Mouse (Mus musculus): Measurements from ENCODE around the gene Dbndd2. TPM values are rescaled to one million over a fixed set of nuclear protein-coding genes. Genes with fewer than 3 reads are reported as not detected.

Gene Dbndd2
- polyA plus RNA-seq, 1 experiment = 24.8 TPM

DNA sequence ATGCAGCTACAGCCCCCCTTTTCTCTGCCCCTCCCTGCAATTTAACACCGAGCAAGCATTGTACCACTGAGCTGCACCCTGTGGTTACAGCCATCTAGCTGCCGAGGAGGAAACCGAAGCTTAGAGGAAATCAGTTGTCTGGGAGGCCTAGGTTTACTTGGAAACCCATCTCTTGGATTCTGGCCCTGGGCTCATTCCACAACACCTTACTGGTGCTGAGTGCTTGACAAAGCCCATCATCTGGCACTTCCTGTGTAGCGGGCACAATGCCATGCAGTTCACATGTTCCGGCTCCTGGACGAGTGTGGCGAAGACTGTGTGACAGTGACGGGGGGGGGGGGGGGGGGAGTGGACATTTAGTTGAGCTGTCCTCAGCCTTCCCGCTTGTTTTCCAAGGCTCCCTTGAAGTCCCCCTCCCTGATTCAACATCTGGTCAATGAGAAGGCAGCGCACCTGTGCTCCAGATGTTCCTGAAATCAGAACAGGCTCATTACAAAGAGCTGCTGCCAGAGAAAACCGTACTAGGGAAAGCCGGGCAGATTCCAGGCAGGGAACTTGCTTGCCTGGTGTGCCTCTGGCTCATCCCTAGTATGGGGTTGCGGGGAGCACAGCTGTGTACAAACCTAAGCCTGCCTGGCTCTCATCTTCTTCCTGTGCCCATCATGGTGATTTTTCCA lies 33.8 kb upstream of the Dbndd2 start:
- Histone ChIP-seq H3K36me3 (ENCODE audit: control insufficient read depth, insufficient read depth, low read length) (no peaks in the 10 kb centered on the region), H3K4me3 (ENCODE audit: control insufficient read depth, insufficient read depth, low read length) (no peak overlapping the region), H3K4me1 (replicated peaks; ENCODE audit: control insufficient read depth, insufficient read depth, low read length) (0 out of 2 replicates have a peak, but pooled peaks cover 3% of the 10 kb centered on the region), H3K27me3 (ENCODE audit: control insufficient read depth, insufficient read depth, low read length) (no peaks in the 10 kb centered on the region), H3K27ac (ENCODE audit: control insufficient read depth, insufficient read depth, low read length) (no peak overlapping the region)
- DNase-seq = no peak
- WGBS = 53% methylated on average over 13 of the region's 13 CpGs
- TF ChIP-seq CTCF (IDR thresholded peaks at IDR 0.05; ENCODE audit: borderline replicate concordance, control insufficient read depth, extremely low read depth, insufficient read depth, low read length, poor library complexity) = no peak
- no peak for TF ChIP-seq POLR2A (IDR thresholded peaks at IDR 0.05; ENCODE audit: control insufficient read depth, extremely low read depth, insufficient read depth, low read length, poor library complexity)

DNA sequence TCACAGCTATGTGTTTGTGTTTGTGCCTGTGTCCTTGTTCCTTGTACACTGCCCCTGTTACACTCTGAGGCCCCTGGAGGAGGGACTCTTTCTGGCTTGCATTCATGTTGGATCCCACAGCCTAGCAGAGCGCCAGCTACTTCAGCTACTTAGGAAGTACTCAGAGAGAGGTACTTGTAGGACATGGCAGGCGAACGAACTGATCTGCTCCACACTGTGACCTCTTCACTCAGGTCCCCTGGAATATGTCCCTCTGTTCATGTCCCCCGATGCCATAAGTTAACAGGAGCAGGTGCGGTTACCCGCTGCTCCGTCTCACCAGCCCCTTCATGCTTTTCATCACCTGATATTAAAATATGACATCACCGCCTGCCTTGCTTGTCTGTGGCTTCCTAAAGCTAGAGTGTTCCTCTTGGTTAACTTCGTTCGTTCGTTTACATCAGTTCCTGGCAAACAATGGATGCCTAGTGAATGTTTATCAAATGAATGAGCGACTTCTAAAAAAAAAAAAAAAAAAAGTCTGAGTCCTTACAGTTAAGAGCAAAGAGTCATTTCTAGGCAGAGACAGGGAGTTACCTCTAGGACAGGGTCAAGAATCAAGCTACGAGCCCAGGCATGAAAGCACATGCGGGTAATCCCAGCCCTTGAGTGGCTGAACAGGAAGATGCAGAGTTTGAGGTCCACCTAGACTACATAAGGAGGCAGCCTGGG lies 32.7 kb upstream of the Dbndd2 start:
- no peaks in the 10 kb centered on the region for H3K27me3 ChIP-seq (ENCODE audit: control insufficient read depth, insufficient read depth, low read length)
- DNase-seq = no peak
- H3K4me1 ChIP-seq (replicated peaks; ENCODE audit: control insufficient read depth, insufficient read depth, low read length) = 0 out of 2 replicates have a peak, but pooled peaks cover 3% of the 10 kb centered on the region
- no peaks in the 10 kb centered on the region for H3K36me3 ChIP-seq (ENCODE audit: control insufficient read depth, insufficient read depth, low read length)
- TF ChIP-seq POLR2A (IDR thresholded peaks at IDR 0.05; ENCODE audit: control insufficient read depth, extremely low read depth, insufficient read depth, low read length, poor library complexity) (no peak), CTCF (IDR thresholded peaks at IDR 0.05; ENCODE audit: borderline replicate concordance, control insufficient read depth, extremely low read depth, insufficient read depth, low read length, poor library complexity) (no peak)
- H3K4me3 ChIP-seq (ENCODE audit: control insufficient read depth, insufficient read depth, low read length) = no peak overlapping the region
- 85% methylated on average over 14 of the region's 14 CpGs for WGBS
- no peak overlapping the region for H3K27ac ChIP-seq (ENCODE audit: control insufficient read depth, insufficient read depth, low read length)

DNA sequence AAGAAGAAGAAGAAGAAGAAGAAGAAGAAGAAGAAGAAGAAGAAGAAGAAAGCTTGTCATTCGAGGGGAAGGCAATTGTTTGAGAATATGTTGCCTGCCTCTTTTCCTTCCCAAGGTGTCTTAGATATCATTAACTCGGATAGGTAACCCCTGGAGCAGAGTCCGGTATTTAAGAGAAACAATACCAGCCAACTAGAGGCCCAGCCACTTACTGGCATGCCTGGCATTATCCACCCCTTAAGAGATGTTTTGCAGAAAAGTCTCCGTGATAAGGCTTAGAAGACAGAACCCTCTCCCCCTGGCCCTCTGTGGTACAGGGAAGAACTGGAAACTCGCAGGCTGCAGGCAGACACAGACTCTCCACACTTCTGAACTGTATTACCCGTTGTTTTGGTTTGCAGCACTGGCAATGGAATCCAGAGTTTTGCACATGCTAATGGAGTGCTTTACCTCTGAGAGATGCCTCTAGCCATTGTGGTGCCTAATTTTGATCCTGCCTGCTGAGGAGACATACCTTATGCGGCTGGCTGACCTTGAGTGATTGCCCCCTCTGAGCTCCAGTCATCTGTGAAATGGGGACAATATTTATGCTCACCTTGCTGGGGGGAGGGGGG lies 31.9 kb upstream of the Dbndd2 start:
- DNase-seq = no peak

DNA sequence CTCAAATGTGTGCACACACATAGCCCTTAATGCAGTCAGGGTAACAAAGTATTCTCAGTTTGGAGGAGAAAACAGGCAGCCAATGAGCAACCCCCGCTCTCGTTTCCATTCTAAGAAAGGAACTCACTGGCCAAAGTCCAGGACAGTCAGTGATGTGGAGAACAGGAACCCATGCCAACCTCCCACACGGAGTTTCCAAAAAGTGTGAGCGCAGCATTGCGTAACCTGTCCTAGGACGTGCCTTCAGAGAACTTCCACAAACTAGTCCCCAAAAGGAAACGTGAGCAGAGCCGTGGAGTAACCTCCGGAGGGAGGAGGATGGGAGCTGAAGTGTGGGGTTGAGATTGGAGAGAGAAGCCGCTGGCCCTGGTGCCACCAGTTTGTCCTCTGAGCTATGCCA lies 31.1 kb upstream of the Dbndd2 start:
- TF ChIP-seq CTCF (IDR thresholded peaks at IDR 0.05; ENCODE audit: borderline replicate concordance, control insufficient read depth, extremely low read depth, insufficient read depth, low read length, poor library complexity) = no peak
- TF ChIP-seq POLR2A (IDR thresholded peaks at IDR 0.05; ENCODE audit: control insufficient read depth, extremely low read depth, insufficient read depth, low read length, poor library complexity) = no peak
- Histone ChIP-seq H3K27me3 (ENCODE audit: control insufficient read depth, insufficient read depth, low read length) (no peaks in the 10 kb centered on the region), H3K4me1 (replicated peaks; ENCODE audit: control insufficient read depth, insufficient read depth, low read length) (0 out of 2 replicates have a peak, but pooled peaks cover 3% of the 10 kb centered on the region), H3K36me3 (ENCODE audit: control insufficient read depth, insufficient read depth, low read length) (no peaks in the 10 kb centered on the region), H3K4me3 (ENCODE audit: control insufficient read depth, insufficient read depth, low read length) (no peak overlapping the region), H3K27ac (ENCODE audit: control insufficient read depth, insufficient read depth, low read length) (no peak overlapping the region)
- 75% methylated on average over 10 of the region's 10 CpGs for WGBS
- no peak for DNase-seq

More for the DNA sequence above, 31.9 kb upstream of the Dbndd2 start:
- H3K4me1 ChIP-seq (replicated peaks; ENCODE audit: control insufficient read depth, insufficient read depth, low read length) = 0 out of 2 replicates have a peak, but pooled peaks cover 3% of the 10 kb centered on the region
- no peaks in the 10 kb centered on the region for H3K36me3 ChIP-seq (ENCODE audit: control insufficient read depth, insufficient read depth, low read length)
- no peak for TF ChIP-seq POLR2A (IDR thresholded peaks at IDR 0.05; ENCODE audit: control insufficient read depth, extremely low read depth, insufficient read depth, low read length, poor library complexity)
- no peak for TF ChIP-seq CTCF (IDR thresholded peaks at IDR 0.05; ENCODE audit: borderline replicate concordance, control insufficient read depth, extremely low read depth, insufficient read depth, low read length, poor library complexity)
- no peak overlapping the region for H3K27ac ChIP-seq (ENCODE audit: control insufficient read depth, insufficient read depth, low read length)
- H3K4me3 ChIP-seq (ENCODE audit: control insufficient read depth, insufficient read depth, low read length) = no peak overlapping the region
- WGBS = 85% methylated on average over 7 of the region's 7 CpGs
- H3K27me3 ChIP-seq (ENCODE audit: control insufficient read depth, insufficient read depth, low read length) = no peaks in the 10 kb centered on the region

DNA sequence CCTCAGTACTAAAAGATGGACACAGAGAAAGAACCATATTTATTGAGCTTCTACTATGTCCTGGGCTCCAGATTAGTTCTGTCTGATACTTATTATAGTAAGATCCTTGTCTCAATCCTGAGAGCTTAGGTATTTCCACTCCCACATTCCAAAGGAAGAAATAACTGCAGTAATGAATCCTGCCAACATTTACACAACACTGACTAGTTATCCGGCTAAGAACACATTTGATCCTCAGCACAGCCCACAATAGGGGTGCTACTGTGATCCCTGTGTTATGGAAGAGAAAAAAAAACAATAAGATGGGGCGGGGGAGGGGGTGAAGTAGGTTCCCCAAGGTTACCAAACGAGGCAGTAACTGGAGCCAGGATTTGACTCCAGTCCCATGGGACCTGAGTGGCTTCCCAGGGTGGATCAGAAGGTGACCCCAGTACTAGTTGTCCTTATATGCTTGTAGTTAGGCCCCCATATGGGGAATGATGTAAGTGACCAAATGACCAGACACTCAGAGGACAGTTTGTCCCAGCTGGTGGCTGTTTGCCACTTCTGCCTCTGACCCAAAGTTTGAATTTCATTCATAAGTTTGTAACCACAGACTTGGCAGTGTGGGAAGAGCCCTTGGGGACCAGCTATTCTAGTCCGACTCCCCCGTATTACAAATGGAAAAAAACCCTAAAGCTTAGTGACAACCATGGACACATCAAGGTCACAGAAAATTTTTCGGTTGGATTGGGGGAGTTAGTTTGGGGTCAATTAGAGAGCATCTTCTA lies 30.3 kb upstream of the Dbndd2 start:
- 0 out of 2 replicates have a peak, but pooled peaks cover 3% of the 10 kb centered on the region for H3K4me1 ChIP-seq (replicated peaks; ENCODE audit: control insufficient read depth, insufficient read depth, low read length)
- no peak overlapping the region for H3K4me3 ChIP-seq (ENCODE audit: control insufficient read depth, insufficient read depth, low read length)
- no peaks in the 10 kb centered on the region for H3K27me3 ChIP-seq (ENCODE audit: control insufficient read depth, insufficient read depth, low read length)
- TF ChIP-seq CTCF (IDR thresholded peaks at IDR 0.05; ENCODE audit: borderline replicate concordance, control insufficient read depth, extremely low read depth, insufficient read depth, low read length, poor library complexity) (no peak), POLR2A (IDR thresholded peaks at IDR 0.05; ENCODE audit: control insufficient read depth, extremely low read depth, insufficient read depth, low read length, poor library complexity) (no peak)
- 86% methylated on average over 6 of the region's 6 CpGs for WGBS
- no peaks in the 10 kb centered on the region for H3K36me3 ChIP-seq (ENCODE audit: control insufficient read depth, insufficient read depth, low read length)
- no peak overlapping the region for H3K27ac ChIP-seq (ENCODE audit: control insufficient read depth, insufficient read depth, low read length)
- DNase-seq = no peak

DNA sequence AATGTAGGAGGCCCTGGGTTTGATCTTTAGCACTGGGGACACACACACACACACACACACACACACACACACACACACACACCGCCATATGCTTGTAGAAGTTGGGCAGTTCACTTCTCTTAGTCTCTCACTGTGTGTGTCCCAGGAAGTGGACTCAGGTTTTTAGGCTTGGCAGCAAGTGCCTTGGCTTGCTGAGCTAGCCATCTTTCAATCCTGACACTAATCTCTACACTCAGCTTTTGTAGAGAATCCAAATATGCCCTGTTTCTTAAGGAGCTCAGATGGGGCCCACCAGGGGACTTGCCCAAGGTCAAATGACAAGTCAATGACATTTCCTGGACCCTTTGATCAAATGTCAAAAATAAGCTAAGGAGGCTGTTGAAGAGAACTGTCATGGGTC lies 29.5 kb upstream of the Dbndd2 start:
- no peaks in the 10 kb centered on the region for H3K27me3 ChIP-seq (ENCODE audit: control insufficient read depth, insufficient read depth, low read length)
- no peak for DNase-seq
- TF ChIP-seq CTCF (IDR thresholded peaks at IDR 0.05; ENCODE audit: borderline replicate concordance, control insufficient read depth, extremely low read depth, insufficient read depth, low read length, poor library complexity) (no peak), POLR2A (IDR thresholded peaks at IDR 0.05; ENCODE audit: control insufficient read depth, extremely low read depth, insufficient read depth, low read length, poor library complexity) (no peak)
- 90% methylated on average over 1 of the region's 1 CpGs for WGBS
- H3K27ac ChIP-seq (ENCODE audit: control insufficient read depth, insufficient read depth, low read length) = no peak overlapping the region
- H3K36me3 ChIP-seq (ENCODE audit: control insufficient read depth, insufficient read depth, low read length) = no peaks in the 10 kb centered on the region
- no peak overlapping the region for H3K4me3 ChIP-seq (ENCODE audit: control insufficient read depth, insufficient read depth, low read length)
- peaks cover 4% of the 10 kb centered on the region; the same call in 1 of the 2 replicates for H3K4me1 ChIP-seq (replicated peaks; ENCODE audit: control insufficient read depth, insufficient read depth, low read length)

All from thymus, adult 2 months (tissue).